ENCODE assay signal across 22 mouse cellular contexts in genomic region chr2:163433971-163434370, GRCm38 (mm10). TPM values are rescaled to one million over a fixed set of nuclear protein-coding genes. Genes with fewer than 3 reads are reported as not detected.
DNase-seq lines count a peak whose midpoint lies in the region; ATAC-seq lines count a peak whose summit lies in the region.
"Had no signal": no experiment of that assay in that cellular context is flagged by ENCODE, and none has a peak within 500 bp of the region (broad histone marks: within the 10 kb centered on the region; RNA-seq: fewer than 3 reads in every experiment).

No protein-coding gene starts in this region.

- H3K9me3 ChIP-seq in intestine, embryonic 16.5 days (ENCODE audit: control insufficient read depth, low read length): no peaks in the 10 kb centered on the region
- H3K9me3 ChIP-seq: heart, embryonic 10.5 days; liver, embryonic 13.5 days; neural tube, embryonic 12.5 days had no signal

- H3K4me3 ChIP-seq in intestine, embryonic 16.5 days (ENCODE audit: low read length): no peak overlapping the region
- H3K4me3 ChIP-seq: gastrocnemius, adult 2 months; heart, embryonic 10.5 days; liver, embryonic 13.5 days; neural tube, embryonic 12.5 days had no signal

- peaks cover 6% of the 10 kb centered on the region; the same call in 1 of the 2 replicates for H3K4me1 ChIP-seq in intestine, embryonic 16.5 days (ENCODE audit: control insufficient read depth, insufficient read depth, low read length)
- H3K4me1 ChIP-seq: liver, embryonic 13.5 days had no signal

- H3K27me3 ChIP-seq in intestine, embryonic 16.5 days (replicated peaks; ENCODE audit: control insufficient read depth, insufficient read depth, low read length): peaks cover 7% of the 10 kb centered on the region
- H3K27me3 ChIP-seq: neural tube, embryonic 12.5 days had no signal

- H3K9ac ChIP-seq in intestine, embryonic 16.5 days (ENCODE audit: low read depth, low read length): no peak overlapping the region
- H3K9ac ChIP-seq: liver, embryonic 13.5 days; neural tube, embryonic 12.5 days had no signal

- no peak for ATAC-seq in intestine, embryonic 16.5 days
- ATAC-seq: forebrain, embryonic 16.5 days; inflammation-experienced regulatory T-cells, adult 6 months; lung, postnatal 0 days; midbrain, embryonic 16.5 days had no signal

- intact Hi-C loops in left cerebral cortex, postnatal 4 days (cut with DNase I): no loop called here
- intact Hi-C loops in left cerebral cortex, postnatal 25 days (cut with DNase I): no loop called here

- no peak overlapping the region for H3K27ac ChIP-seq in intestine, embryonic 16.5 days (ENCODE audit: low read length)
- H3K27ac ChIP-seq: gastrocnemius, adult 2 months; heart, embryonic 10.5 days; kidney, postnatal 0 days; liver, embryonic 13.5 days; neural tube, embryonic 12.5 days had no signal

- H3K36me3 ChIP-seq in intestine, embryonic 16.5 days (ENCODE audit: control insufficient read depth, insufficient read depth, low read length): no peaks in the 10 kb centered on the region
- H3K36me3 ChIP-seq: heart, embryonic 10.5 days; liver, embryonic 13.5 days; neural tube, embryonic 12.5 days had no signal

- no peak overlapping the region for H3K4me2 ChIP-seq in intestine, embryonic 16.5 days (ENCODE audit: low read depth, low read length)
- H3K4me2 ChIP-seq: liver, embryonic 13.5 days; neural tube, embryonic 12.5 days had no signal

- peak; percentile 77 for DNase-seq in left cerebral cortex, postnatal 4 days
- no peak for DNase-seq in left cerebral cortex, postnatal 25 days (ENCODE audit: low spot score in 2 of 2)
- peak; percentile 97 for DNase-seq in brain, adult 2 months (ENCODE audit: low read depth, low spot score)
- DNase-seq in cerebellum, postnatal 14 days: peak; percentile 92 to 95
- DNase-seq in yolk sac, embryonic 10.5 days (ENCODE audit: low spot score): peak; percentile 60
- no peak for DNase-seq in right cerebral cortex, postnatal 36 days (ENCODE audit: low spot score in 2 of 2)
- DNase-seq in lung, postnatal 25 days (ENCODE audit: low spot score): no peak
- DNase-seq: adrenal gland, postnatal 14 days; gastrocnemius, adult 2 months; heart, postnatal 4 days; layer of hippocampus, adult 9-11 months; liver, embryonic 13.5 days had no signal

- WGBS in intestine, embryonic 16.5 days: 22% methylated on average over 4 of the region's 4 CpGs

RNA-seq across cellular contexts. Expression of gene Gdap1l1, which starts 4.3 kb away (rescaled TPM):
- 10 to 100 TPM; 90.8 to 98.3 TPM for total RNA-seq in left cerebral cortex, postnatal 4 days (2021)
- 10 to 100 TPM; 68.8 to 77.1 TPM for total RNA-seq in left cerebral cortex, postnatal 25 days (2021)
- 3.9 and 5.0 TPM in 2 replicates for polyA plus RNA-seq in intestine, embryonic 16.5 days (2015; fragmentation: Nextera tagmentation; extraction: Ambion mirVana)
- total RNA-seq: gastrocnemius, adult 2 months; heart, postnatal 4 days had no signal

RNA-seq across cellular contexts. Expression of gene Oser1, which starts 9.5 kb away (rescaled TPM):
- 10 to 100 TPM; 23.3 to 23.7 TPM for total RNA-seq in left cerebral cortex, postnatal 4 days (2021)
- 10 to 100 TPM; 22.9 to 24.6 TPM for total RNA-seq in left cerebral cortex, postnatal 25 days (2021)
- 79.4 and 85.8 TPM in 2 replicates for polyA plus RNA-seq in intestine, embryonic 16.5 days (2015; fragmentation: Nextera tagmentation; extraction: Ambion mirVana)

RNA-seq across cellular contexts. Expression of gene Jph2, which starts 36.2 kb away (rescaled TPM):
- total RNA-seq in left cerebral cortex, postnatal 4 days (2021): under 1 TPM; 0.54 to 0.74 TPM
- total RNA-seq in left cerebral cortex, postnatal 25 days (2021): under 1 TPM; 0.46 to 0.48 TPM
- polyA plus RNA-seq in intestine, embryonic 16.5 days (2015; fragmentation: Nextera tagmentation; extraction: Ambion mirVana): 6.3 and 7.5 TPM in 2 replicates
- polyA plus RNA-seq: inflammation-experienced regulatory T-cells, adult 6 months had no signal

RNA-seq across cellular contexts. Expression of gene Fitm2, which starts 38.5 kb away (rescaled TPM):
- 10 to 100 TPM; 15.3 TPM for total RNA-seq in left cerebral cortex, postnatal 4 days (2021)
- 10 to 100 TPM; 19.3 to 20.3 TPM for total RNA-seq in left cerebral cortex, postnatal 25 days (2021)
- polyA plus RNA-seq in intestine, embryonic 16.5 days (2015; fragmentation: Nextera tagmentation; extraction: Ambion mirVana): 10.4 and 10.6 TPM in 2 replicates

RNA-seq across cellular contexts. Expression of gene R3hdml, which starts 58.1 kb away (rescaled TPM):
- total RNA-seq in left cerebral cortex, postnatal 4 days (2021): under 1 TPM in 1 of 2 experiments, not detected in 1; 0.36 TPM
- not detected for total RNA-seq in left cerebral cortex, postnatal 25 days (2021)
- 0.20 and 0.24 TPM in 2 replicates for polyA plus RNA-seq in intestine, embryonic 16.5 days (2015; fragmentation: Nextera tagmentation; extraction: Ambion mirVana)
- total RNA-seq: adrenal gland, postnatal 14 days; gastrocnemius, adult 2 months; heart, postnatal 4 days; left cerebral cortex, postnatal 36 days had no signal
- polyA plus RNA-seq: forebrain, embryonic 16.5 days; inflammation-experienced regulatory T-cells, adult 6 months; liver, embryonic 13.5 days; neural tube, embryonic 12.5 days; urinary bladder, adult 2 months had no signal

Comparison
In these comparisons a context has a peak if more than half of its experiments do, and no peak if none do; other contexts are left out.
1. DNase-seq: peak in left cerebral cortex, postnatal 4 days (single experiment), brain, adult 2 months (single experiment), cerebellum, postnatal 14 days (2 of 2) and yolk sac, embryonic 10.5 days (single experiment); none in left cerebral cortex, postnatal 25 days (0 of 2), right cerebral cortex, postnatal 36 days (0 of 2) and lung, postnatal 25 days (single experiment).